Mouse (Mus musculus): ENCODE data around the gene Stn1. TPM values are rescaled to one million over a fixed set of nuclear protein-coding genes. Genes with fewer than 3 reads are reported as not detected.
"Not testable (repeated sequence)": the region's sequence is repeated elsewhere in the genome, so short reads cannot be mapped to it uniquely, and the experiment has no call there.

Gene Stn1
- total and polyA plus RNA-seq, 2 experiments from 2014 or later: 20.1 to 71.6 TPM

DNA sequence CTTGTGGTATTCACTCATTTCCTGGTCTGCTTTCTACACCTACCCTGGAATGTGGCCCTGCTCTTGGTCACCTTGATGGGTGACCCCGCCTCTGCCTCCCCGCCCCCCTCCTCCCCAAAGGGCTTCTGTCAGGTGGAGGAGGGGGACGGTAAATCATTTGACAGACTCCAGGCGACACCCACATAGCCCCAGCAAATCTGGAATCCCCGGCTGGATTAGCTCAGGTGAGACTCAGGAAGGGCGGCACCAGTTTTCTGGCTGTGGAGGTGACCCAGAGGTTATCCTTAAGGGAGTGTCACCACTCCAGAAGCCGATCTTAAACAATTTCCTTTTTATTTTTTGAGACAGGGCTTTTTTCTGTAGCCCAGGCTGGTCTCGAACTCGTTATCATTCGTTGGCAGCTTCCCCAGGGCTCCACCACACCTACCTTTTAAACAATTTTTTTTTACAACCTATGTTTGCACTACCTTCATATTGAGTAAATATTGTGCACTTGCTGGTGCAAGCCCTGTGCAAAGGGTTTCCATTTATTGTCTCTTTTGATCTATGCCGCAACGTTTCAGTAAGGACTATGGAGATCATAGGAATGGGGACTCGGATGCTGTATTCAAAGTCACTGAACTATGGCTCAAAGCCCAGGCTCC is 41.4 kb upstream of the Stn1 start:
- ATAC-seq (ENCODE audit: insufficient read depth, low read depth) (no peak), DNase-seq (ENCODE audit: low spot score) (no peak)
- no peak for TF ChIP-seq EP300 (IDR thresholded peaks at IDR 0.05; ENCODE audit: low read depth)
- no peak for TF ChIP-seq CTCF (IDR thresholded peaks at IDR 0.05; ENCODE audit: low read depth)
- peak overlapping the region; percentile 100 for H3K9ac ChIP-seq (replicated peaks; ENCODE audit: low read depth, low read length)
- H3K36me3 ChIP-seq (replicated peaks; ENCODE audit: control insufficient read depth, insufficient read depth, low read length): no peaks in the 10 kb centered on the region
- no peaks in the 10 kb centered on the region for H3K27me3 ChIP-seq (ENCODE audit: control insufficient read depth, insufficient read depth, low read length)
- H3K4me3 ChIP-seq (ENCODE audit: low read depth, low read length): peak overlapping the region; percentile 80
- peaks cover 16% of the 10 kb centered on the region for H3K4me1 ChIP-seq (ENCODE audit: control insufficient read depth, insufficient read depth)
- peak overlapping the region; percentile 71 for H3K4me2 ChIP-seq (ENCODE audit: low read depth, low read length)
- H3K9me3 ChIP-seq (replicated peaks; ENCODE audit: control insufficient read depth, low read length): no peaks in the 10 kb centered on the region
- H3K27ac ChIP-seq (ENCODE audit: low read depth): peak overlapping the region; percentile 99
- 17% methylated on average over 13 of the region's 13 CpGs for WGBS

DNA sequence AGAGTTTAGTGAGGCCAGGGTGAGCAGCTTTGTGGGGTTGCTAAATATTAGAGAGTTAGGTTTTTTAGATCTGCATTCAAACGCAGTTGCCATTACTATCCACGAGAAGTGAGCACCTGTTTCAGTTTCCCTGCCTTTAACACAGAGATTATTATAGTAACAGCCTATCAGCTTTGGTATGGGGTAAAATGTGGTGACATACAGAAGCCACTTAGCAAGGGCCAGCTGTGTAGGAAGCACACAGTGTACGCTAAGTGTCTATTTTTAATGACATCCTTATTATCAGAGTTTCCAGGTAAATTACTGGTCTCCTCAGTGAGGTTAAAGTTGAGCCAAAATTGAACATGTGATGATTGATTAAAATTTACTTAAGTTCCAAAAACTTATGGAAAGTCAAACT is 36.4 kb upstream of the Stn1 start:
- H3K27ac ChIP-seq (ENCODE audit: low read depth): peak overlapping the region; percentile 84
- DNase-seq (ENCODE audit: low spot score): peak; percentile 65
- 0 out of 2 replicates have a peak overlapping the region, but pooled peaks have one; percentile 9 for H3K4me2 ChIP-seq (ENCODE audit: low read depth, low read length)

DNA sequence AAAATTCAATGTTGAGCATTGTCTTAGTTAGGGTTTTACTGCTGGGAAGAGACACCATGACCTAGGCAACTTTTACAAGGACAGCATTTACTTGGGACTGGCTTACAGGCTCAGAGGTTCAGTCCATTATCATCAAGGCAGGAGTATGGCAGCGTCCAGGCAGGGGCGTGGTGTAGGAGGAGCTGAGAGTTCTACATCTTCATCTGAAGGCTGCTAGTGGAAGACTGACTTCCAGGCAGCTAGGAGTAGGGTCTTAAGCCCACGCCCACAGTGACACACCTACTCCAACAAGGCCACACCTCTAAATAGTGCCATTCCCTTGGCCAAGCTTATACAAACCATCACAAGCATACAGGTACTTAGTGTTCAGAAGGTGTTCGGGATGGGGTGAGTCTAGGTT is 34.7 kb upstream of the Stn1 start:
- DNase-seq (ENCODE audit: low spot score); H3K4me3 ChIP-seq (ENCODE audit: low read depth, low read length); H3K4me2 ChIP-seq (ENCODE audit: low read depth, low read length); H3K9me3 ChIP-seq (replicated peaks; ENCODE audit: control insufficient read depth, low read length); H3K36me3 ChIP-seq (replicated peaks; ENCODE audit: control insufficient read depth, insufficient read depth, low read length); H3K4me1 ChIP-seq (ENCODE audit: control insufficient read depth, insufficient read depth); H3K27me3 ChIP-seq (ENCODE audit: control insufficient read depth, insufficient read depth, low read length); ATAC-seq (ENCODE audit: insufficient read depth, low read depth); H3K9ac ChIP-seq (replicated peaks; ENCODE audit: low read depth, low read length): not testable (repeated sequence)
- H3K27ac ChIP-seq (ENCODE audit: low read depth): peak overlapping the region; percentile 51; the same call in 1 of the 2 replicates
- 74% methylated on average over 4 of the region's 4 CpGs for WGBS

More for the DNA sequence above, 36.4 kb upstream of the Stn1 start:
- Histone ChIP-seq H3K4me1 (ENCODE audit: control insufficient read depth, insufficient read depth) (peaks cover 9% of the 10 kb centered on the region), H3K27me3 (ENCODE audit: control insufficient read depth, insufficient read depth, low read length) (no peaks in the 10 kb centered on the region), H3K36me3 (replicated peaks; ENCODE audit: control insufficient read depth, insufficient read depth, low read length) (no peaks in the 10 kb centered on the region), H3K9me3 (replicated peaks; ENCODE audit: control insufficient read depth, low read length) (no peaks in the 10 kb centered on the region), H3K4me3 (ENCODE audit: low read depth, low read length) (no peak overlapping the region), H3K9ac (replicated peaks; ENCODE audit: low read depth, low read length) (0 out of 2 replicates have a peak overlapping the region, but pooled peaks have one; percentile 42)
- peak; percentile 80 for ATAC-seq (ENCODE audit: insufficient read depth, low read depth)
- TF ChIP-seq CTCF (IDR thresholded peaks at IDR 0.05; ENCODE audit: low read depth): no peak
- 32% methylated on average over 3 of the region's 3 CpGs for WGBS

DNA sequence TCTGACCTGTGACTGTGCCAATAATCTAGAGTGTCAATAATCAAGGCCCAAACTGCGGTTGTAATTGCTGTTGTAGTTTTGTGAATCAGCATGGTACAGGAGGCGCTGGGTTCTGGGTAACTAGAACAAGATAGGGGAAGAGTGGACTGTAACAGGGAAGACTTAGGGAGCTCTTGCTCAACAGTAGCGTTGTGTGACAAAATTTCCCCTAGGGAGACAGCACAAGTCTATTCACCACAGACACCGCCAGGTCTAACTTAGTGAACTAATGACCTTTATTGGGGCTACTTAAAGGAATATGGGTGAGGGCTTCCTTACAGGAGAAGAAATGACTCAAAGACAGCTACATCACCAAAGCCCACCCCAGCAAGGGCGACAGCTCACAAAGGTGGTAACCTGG is 32.7 kb upstream of the Stn1 start:
- 91% methylated on average over 5 of the region's 5 CpGs for WGBS
- no peak for TF ChIP-seq EP300 (IDR thresholded peaks at IDR 0.05; ENCODE audit: low read depth)
- TF ChIP-seq CTCF (IDR thresholded peaks at IDR 0.05; ENCODE audit: low read depth): no peak
- ATAC-seq (ENCODE audit: insufficient read depth, low read depth) (no peak), DNase-seq (ENCODE audit: low spot score) (no peak)
- no peak overlapping the region for H3K4me3 ChIP-seq (ENCODE audit: low read depth, low read length)
- no peaks in the 10 kb centered on the region for H3K9me3 ChIP-seq (replicated peaks; ENCODE audit: control insufficient read depth, low read length)
- no peak overlapping the region for H3K27ac ChIP-seq (ENCODE audit: low read depth)
- no peak overlapping the region for H3K9ac ChIP-seq (replicated peaks; ENCODE audit: low read depth, low read length)
- no peak overlapping the region for H3K4me2 ChIP-seq (ENCODE audit: low read depth, low read length)
- H3K4me1 ChIP-seq (ENCODE audit: control insufficient read depth, insufficient read depth): peaks cover 5% of the 10 kb centered on the region; the same call in 1 of the 2 replicates
- H3K27me3 ChIP-seq (ENCODE audit: control insufficient read depth, insufficient read depth, low read length): no peaks in the 10 kb centered on the region
- H3K36me3 ChIP-seq (replicated peaks; ENCODE audit: control insufficient read depth, insufficient read depth, low read length): no peaks in the 10 kb centered on the region

DNA sequence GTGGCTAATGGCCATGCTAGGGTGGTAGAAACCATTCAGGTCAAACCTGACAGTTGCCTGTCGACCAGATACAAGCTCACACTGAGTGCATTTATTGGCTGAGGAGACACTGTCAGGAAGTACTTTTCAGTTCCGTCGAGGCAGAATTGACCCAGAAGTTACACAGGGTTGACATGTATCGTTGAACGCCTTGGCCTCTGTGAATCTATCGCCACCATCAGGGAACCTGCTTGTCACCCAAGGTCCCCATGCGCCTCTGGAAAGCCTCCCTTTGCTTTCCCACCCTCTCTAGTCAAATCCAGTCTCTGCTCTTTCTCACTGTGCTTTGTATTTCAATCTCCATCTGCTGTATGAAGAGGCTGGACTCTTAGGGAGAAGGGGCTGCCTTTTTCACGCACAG is 28.7 kb upstream of the Stn1 start:
- Histone ChIP-seq H3K4me1 (ENCODE audit: control insufficient read depth, insufficient read depth) (peaks cover 7% of the 10 kb centered on the region; the same call in 1 of the 2 replicates), H3K27me3 (ENCODE audit: control insufficient read depth, insufficient read depth, low read length) (no peaks in the 10 kb centered on the region), H3K4me3 (ENCODE audit: low read depth, low read length) (no peak overlapping the region), H3K9me3 (replicated peaks; ENCODE audit: control insufficient read depth, low read length) (no peaks in the 10 kb centered on the region), H3K27ac (ENCODE audit: low read depth) (no peak overlapping the region), H3K4me2 (ENCODE audit: low read depth, low read length) (no peak overlapping the region), H3K9ac (replicated peaks; ENCODE audit: low read depth, low read length) (no peak overlapping the region), H3K36me3 (replicated peaks; ENCODE audit: control insufficient read depth, insufficient read depth, low read length) (no peaks in the 10 kb centered on the region)
- TF ChIP-seq CTCF (IDR thresholded peaks at IDR 0.05; ENCODE audit: low read depth): no peak
- no peak for TF ChIP-seq EP300 (IDR thresholded peaks at IDR 0.05; ENCODE audit: low read depth)
- 72% methylated on average over 8 of the region's 8 CpGs for WGBS
- no peak for DNase-seq (ENCODE audit: low spot score)
- no peak for ATAC-seq (ENCODE audit: insufficient read depth, low read depth)
